Mouse (Mus musculus): ENCODE data around the gene Card14.

GRCm38 (mm10) chr11:119347125-119347524, 39.6 kb downstream of the Card14 start:
- no peak for TF ChIP-seq CTCF (IDR thresholded peaks at IDR 0.05)
- TF ChIP-seq POLR2A (IDR thresholded peaks at IDR 0.05; ENCODE audit: insufficient read depth, low read depth, low read length), result no peak
- TF ChIP-seq EP300 (IDR thresholded peaks at IDR 0.05; ENCODE audit: insufficient read depth, low read depth, low read length), result no peak

Measured in heart, adult 2 months (tissue).